Mouse (Mus musculus) cerebellum, adult (tissue): ENCODE measurements around the gene Dync1h1.

Experiments
- ATAC-seq: cut with Nextera tagmentation; 2 replicates; pipeline ENCODE4 v1.9.2; 2017; ENCODE audit warnings: mild to moderate bottlenecking, moderate library complexity, mixed read lengths; ENCODE audit not compliant: insufficient number of reproducible peaks, low FRiP score, low TSS enrichment

Gene Dync1h1

DNA sequence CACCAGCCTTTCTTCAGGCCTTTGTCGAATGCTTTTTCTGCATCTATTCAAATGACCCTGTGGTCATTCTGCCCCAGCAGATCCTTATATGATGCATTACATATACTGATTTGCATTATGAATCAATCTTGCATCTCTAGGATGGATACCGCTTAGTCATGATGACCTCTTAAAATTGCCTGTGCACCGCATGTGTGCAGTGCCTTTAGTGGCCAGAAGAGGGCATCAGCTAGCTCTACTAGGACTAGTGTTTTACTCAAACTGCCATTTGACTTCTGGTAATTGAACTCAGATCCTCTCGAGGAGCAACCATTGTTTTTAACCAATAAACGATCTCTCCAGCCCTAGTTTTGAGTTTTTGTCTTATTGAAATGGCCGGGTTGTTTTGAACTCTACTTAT, 112.5 kb downstream of the Dync1h1 start:
- ATAC-seq: no peak

DNA sequence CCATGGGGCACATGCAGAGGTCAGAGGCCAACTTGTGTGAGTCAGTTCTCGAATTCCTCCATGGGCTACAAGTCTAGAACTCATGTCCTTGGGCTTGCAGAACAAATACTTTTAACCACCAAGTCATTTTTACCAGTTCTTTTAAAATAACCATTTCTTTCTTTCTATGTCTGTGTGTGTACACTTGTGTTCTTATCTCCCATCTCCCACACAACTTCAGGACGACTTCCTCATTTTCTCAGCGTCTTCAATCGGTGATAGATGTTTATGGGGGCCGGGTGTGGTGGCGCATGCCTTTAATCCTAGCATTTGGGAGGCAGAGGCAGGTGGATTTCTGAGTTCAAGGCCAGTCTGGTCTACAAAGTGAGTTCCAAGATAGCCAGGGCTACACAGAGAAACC, 113.0 kb downstream of the Dync1h1 start:
- no peak for ATAC-seq

DNA sequence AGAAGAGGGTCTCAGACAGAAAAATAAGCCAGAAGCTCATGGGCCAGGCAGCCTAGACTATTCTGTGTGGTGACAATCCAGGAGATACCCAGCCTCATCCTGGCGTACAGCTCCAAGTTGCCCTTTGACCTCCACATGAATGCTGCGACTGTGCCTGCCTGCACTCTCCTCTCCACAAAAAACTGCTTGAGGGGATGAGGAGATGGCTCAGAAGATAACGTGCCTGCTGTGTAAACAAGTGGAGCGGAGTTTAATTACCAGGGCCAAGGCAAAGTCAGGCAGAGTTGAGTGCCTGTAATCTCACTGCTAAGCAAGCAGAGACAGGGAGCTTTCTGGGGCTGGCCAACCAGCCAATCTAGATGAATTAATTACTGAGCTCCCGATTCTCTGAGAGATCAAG, 114.8 kb downstream of the Dync1h1 start:
- no peak for ATAC-seq
